10 mouse cellular contexts compared by ENCODE assay signal in the genomic region with DNA sequence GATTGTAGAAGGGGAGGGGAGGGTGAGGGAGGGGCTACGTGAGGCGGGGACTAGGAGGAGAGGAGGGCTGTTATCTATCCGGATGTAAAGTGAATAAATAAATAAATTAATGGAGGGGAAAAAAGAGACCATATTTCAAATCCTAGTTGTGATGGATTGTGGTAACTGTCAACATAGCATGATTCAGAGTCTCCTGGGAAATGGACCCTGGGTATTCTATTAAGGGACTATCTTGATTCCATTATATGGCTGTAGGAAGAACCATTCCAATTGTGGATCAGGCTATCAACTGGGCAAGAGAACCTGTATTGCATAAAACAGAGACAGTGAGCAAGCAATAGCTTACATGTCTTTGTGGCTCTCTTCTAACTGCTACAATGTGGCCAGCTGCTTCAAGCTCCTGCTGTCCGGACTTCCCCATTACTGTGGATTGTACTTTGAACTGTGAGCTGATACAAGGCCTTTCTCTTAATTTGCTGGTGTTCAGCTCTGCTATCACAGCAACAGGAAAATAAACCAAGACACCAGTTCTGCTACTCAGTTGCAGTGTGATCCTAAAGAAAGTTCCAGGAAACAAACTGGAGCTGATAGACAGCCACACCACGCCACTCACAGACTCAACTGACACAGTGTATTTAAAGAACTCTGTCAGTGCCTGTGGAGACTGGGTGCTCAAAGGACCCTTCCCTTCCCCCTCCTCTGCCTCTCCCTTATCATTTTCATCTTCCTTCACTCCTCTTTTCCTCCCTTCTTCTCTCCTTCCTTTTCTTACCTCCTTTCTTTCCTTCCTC.
DNase-seq lines count a peak whose midpoint lies in the region; ATAC-seq and TF ChIP-seq lines count a peak whose summit lies in the region.
"Had no signal": no experiment of that assay in that cellular context is flagged by ENCODE, and none has a peak within 500 bp of the region (broad histone marks: within the 10 kb centered on the region; RNA-seq: fewer than 3 reads in every experiment).

No protein-coding gene starts in this region.

- 0 out of 2 replicates have a peak overlapping the region, but pooled peaks have one; percentile 24 for H3K27ac ChIP-seq in heart, embryonic 13.5 days (replicated peaks)
- H3K27ac ChIP-seq in intestine, embryonic 16.5 days (ENCODE audit: low read length) = peak overlapping the region; percentile 82
- no peak overlapping the region for H3K27ac ChIP-seq in hindbrain, postnatal 0 days
- H3K27ac ChIP-seq: macrophage had no signal

- H3K4me2 ChIP-seq in heart, embryonic 13.5 days = no peak overlapping the region
- no peak overlapping the region for H3K4me2 ChIP-seq in intestine, embryonic 16.5 days (ENCODE audit: low read depth, low read length)
- no peak overlapping the region for H3K4me2 ChIP-seq in hindbrain, postnatal 0 days (ENCODE audit: low read depth, low read length)

- H3K36me3 ChIP-seq in heart, embryonic 13.5 days = no peaks in the 10 kb centered on the region
- no peaks in the 10 kb centered on the region for H3K36me3 ChIP-seq in intestine, embryonic 16.5 days (ENCODE audit: control insufficient read depth, insufficient read depth, low read length)
- no peaks in the 10 kb centered on the region for H3K36me3 ChIP-seq in megakaryocyte, embryonic 14.5 days (replicated peaks; ENCODE audit: low read length)
- H3K36me3 ChIP-seq in hindbrain, postnatal 0 days (ENCODE audit: insufficient read depth, low read length) = no peaks in the 10 kb centered on the region

- ATAC-seq in heart, embryonic 13.5 days (ENCODE audit: extremely low read depth, insufficient number of reproducible peaks, low FRiP score, low TSS enrichment) = no peak
- ATAC-seq in intestine, embryonic 16.5 days = peak; percentile 88
- ATAC-seq in hindbrain, postnatal 0 days = no peak

- no peaks in the 10 kb centered on the region for H3K27me3 ChIP-seq in heart, embryonic 13.5 days (replicated peaks)
- no peaks in the 10 kb centered on the region for H3K27me3 ChIP-seq in intestine, embryonic 16.5 days (replicated peaks; ENCODE audit: control insufficient read depth, insufficient read depth, low read length)
- no peaks in the 10 kb centered on the region for H3K27me3 ChIP-seq in megakaryocyte, embryonic 14.5 days (replicated peaks)
- no peaks in the 10 kb centered on the region for H3K27me3 ChIP-seq in hindbrain, postnatal 0 days (ENCODE audit: insufficient read depth, low read length)

- peaks cover 38% of the 10 kb centered on the region for H3K4me1 ChIP-seq in heart, embryonic 13.5 days
- H3K4me1 ChIP-seq in intestine, embryonic 16.5 days (ENCODE audit: control insufficient read depth, insufficient read depth, low read length) = peaks cover 30% of the 10 kb centered on the region
- peaks cover 70% of the 10 kb centered on the region for H3K4me1 ChIP-seq in megakaryocyte, embryonic 14.5 days
- peaks cover 26% of the 10 kb centered on the region for H3K4me1 ChIP-seq in hindbrain, postnatal 0 days (ENCODE audit: insufficient read depth, low read length)

- H3K9ac ChIP-seq in heart, embryonic 13.5 days = no peak overlapping the region
- no peak overlapping the region for H3K9ac ChIP-seq in intestine, embryonic 16.5 days (ENCODE audit: low read depth, low read length)
- no peak overlapping the region for H3K9ac ChIP-seq in hindbrain, postnatal 0 days (replicated peaks; ENCODE audit: low read length)

- H3K9me3 ChIP-seq in heart, embryonic 13.5 days = no peaks in the 10 kb centered on the region
- no peaks in the 10 kb centered on the region for H3K9me3 ChIP-seq in intestine, embryonic 16.5 days (ENCODE audit: control insufficient read depth, low read length)
- H3K9me3 ChIP-seq in megakaryocyte, embryonic 14.5 days = no peaks in the 10 kb centered on the region
- H3K9me3 ChIP-seq in hindbrain, postnatal 0 days (ENCODE audit: low read length) = no peaks in the 10 kb centered on the region

- no peak for DNase-seq in heart, adult 8-10 months (ENCODE audit: low spot score)
- DNase-seq in A20 (ENCODE audit: low read depth, low spot score) = peak; percentile 12
- no peak for DNase-seq in layer of hippocampus, postnatal 36 days
- DNase-seq in hindbrain, postnatal 0 days (ENCODE audit: low spot score) = no peak
- DNase-seq in lung, postnatal 36 days = no peak
- DNase-seq: thymus, postnatal 14 days had no signal

- no peak for TF ChIP-seq CTCF in hindbrain, postnatal 0 days (IDR thresholded peaks at IDR 0.05; ENCODE audit: low read depth)

- 37% methylated on average over 5 of the region's 5 CpGs for WGBS in heart, embryonic 13.5 days
- whole genome bisulfite sequencing in intestine, embryonic 16.5 days = 37% methylated on average over 5 of the region's 5 CpGs
- 52% methylated on average over 5 of the region's 5 CpGs for WGBS in hindbrain, postnatal 0 days

- H3K4me3 ChIP-seq in heart, embryonic 13.5 days = no peak overlapping the region
- no peak overlapping the region for H3K4me3 ChIP-seq in intestine, embryonic 16.5 days (ENCODE audit: low read length)
- H3K4me3 ChIP-seq in megakaryocyte, embryonic 14.5 days (replicated peaks) = peak overlapping the region; percentile 59
- no peak overlapping the region for H3K4me3 ChIP-seq in hindbrain, postnatal 0 days (ENCODE audit: low read length)
